Mouse (Mus musculus): Measurements from ENCODE around the gene Ano10. TPM values are rescaled to one million over a fixed set of nuclear protein-coding genes. Genes with fewer than 3 reads are reported as not detected.

Ano10 gene
- polyA plus RNA-seq, 1 experiment from 2014 or later, result 38.4 TPM

GRCm38 (mm10) chr9:122295396-122295795 is 1.2 kb upstream of the Ano10 start:
- Histone ChIP-seq H3K9me3 (ENCODE audit: low read depth, low read length) (no peaks in the 10 kb centered on the region), H3K9ac (no peak overlapping the region), H3K27ac (ENCODE audit: low read depth) (no peak overlapping the region), H3K4me2 (no peak overlapping the region), H3K4me3 (ENCODE audit: low read depth, low read length) (no peak overlapping the region), H3K4me1 (ENCODE audit: insufficient read depth) (0 out of 2 replicates have a peak, but pooled peaks cover 7% of the 10 kb centered on the region), H3K27me3 (ENCODE audit: insufficient read depth, low read length) (no peaks in the 10 kb centered on the region), H3K36me3 (ENCODE audit: insufficient read depth) (no peaks in the 10 kb centered on the region)
- DNase-seq, result no peak
- no peak for ATAC-seq (ENCODE audit: insufficient read depth)
- TF ChIP-seq CTCF (IDR thresholded peaks at IDR 0.05; ENCODE audit: low read depth), result no peak

GRCm38 (mm10) chr9:122293865-122294241 is 370 bp downstream of the Ano10 start:
- Histone ChIP-seq H3K9ac (peak overlapping the region; percentile 83), H3K27ac (ENCODE audit: low read depth) (peak overlapping the region; percentile 77; the same call in 1 of the 2 replicates), H3K36me3 (ENCODE audit: insufficient read depth) (no peaks in the 10 kb centered on the region), H3K4me2 (peak overlapping the region; percentile 78), H3K9me3 (ENCODE audit: low read depth, low read length) (no peaks in the 10 kb centered on the region), H3K4me1 (ENCODE audit: insufficient read depth) (0 out of 2 replicates have a peak, but pooled peaks cover 7% of the 10 kb centered on the region), H3K4me3 (ENCODE audit: low read depth, low read length) (peak overlapping the region; percentile 76), H3K27me3 (ENCODE audit: insufficient read depth, low read length) (no peaks in the 10 kb centered on the region)
- no peak for TF ChIP-seq CTCF (IDR thresholded peaks at IDR 0.05; ENCODE audit: low read depth)
- WGBS, result under 1% methylated on average over 23 of the region's 23 CpGs
- DNase-seq (peak; percentile 63), ATAC-seq (ENCODE audit: insufficient read depth) (peak; percentile 83)

GRCm38 (mm10) chr9:122290192-122290591 is 4.0 kb downstream of the Ano10 start:
- no peak for DNase-seq
- 79% methylated on average over 2 of the region's 2 CpGs for WGBS
- Histone ChIP-seq H3K4me2 (no peak overlapping the region), H3K9ac (no peak overlapping the region), H3K27ac (ENCODE audit: low read depth) (no peak overlapping the region), H3K27me3 (ENCODE audit: insufficient read depth, low read length) (no peaks in the 10 kb centered on the region), H3K36me3 (ENCODE audit: insufficient read depth) (no peaks in the 10 kb centered on the region), H3K9me3 (ENCODE audit: low read depth, low read length) (no peaks in the 10 kb centered on the region), H3K4me1 (ENCODE audit: insufficient read depth) (peaks cover 12% of the 10 kb centered on the region; the same call in 1 of the 2 replicates), H3K4me3 (ENCODE audit: low read depth, low read length) (no peak overlapping the region)
- ATAC-seq (ENCODE audit: insufficient read depth), result no peak
- TF ChIP-seq CTCF (IDR thresholded peaks at IDR 0.05; ENCODE audit: low read depth), result no peak

GRCm38 (mm10) chr9:122288416-122288815 is 5.8 kb downstream of the Ano10 start:
- WGBS, result 70% methylated on average over 3 of the region's 3 CpGs

GRCm38 (mm10) chr9:122287526-122287925 is 6.7 kb downstream of the Ano10 start:
- Histone ChIP-seq H3K27ac (ENCODE audit: low read depth) (no peak overlapping the region), H3K4me1 (ENCODE audit: insufficient read depth) (peaks cover 6% of the 10 kb centered on the region; the same call in 1 of the 2 replicates), H3K9ac (no peak overlapping the region), H3K27me3 (ENCODE audit: insufficient read depth, low read length) (no peaks in the 10 kb centered on the region), H3K9me3 (ENCODE audit: low read depth, low read length) (no peaks in the 10 kb centered on the region), H3K4me3 (ENCODE audit: low read depth, low read length) (no peak overlapping the region), H3K36me3 (ENCODE audit: insufficient read depth) (no peaks in the 10 kb centered on the region), H3K4me2 (no peak overlapping the region)
- TF ChIP-seq CTCF (IDR thresholded peaks at IDR 0.05; ENCODE audit: low read depth), result no peak
- ATAC-seq (ENCODE audit: insufficient read depth), result no peak
- WGBS, result 91% methylated on average over 3 of the region's 3 CpGs
- no peak for DNase-seq

More at GRCm38 (mm10) chr9:122288416-122288815, 5.8 kb downstream of the Ano10 start:
- ATAC-seq (ENCODE audit: insufficient read depth) (no peak), DNase-seq (no peak)
- Histone ChIP-seq H3K4me3 (ENCODE audit: low read depth, low read length) (no peak overlapping the region), H3K27ac (ENCODE audit: low read depth) (no peak overlapping the region), H3K27me3 (ENCODE audit: insufficient read depth, low read length) (no peaks in the 10 kb centered on the region), H3K4me1 (ENCODE audit: insufficient read depth) (peaks cover 10% of the 10 kb centered on the region; the same call in 1 of the 2 replicates), H3K36me3 (ENCODE audit: insufficient read depth) (no peaks in the 10 kb centered on the region), H3K9ac (no peak overlapping the region), H3K4me2 (no peak overlapping the region), H3K9me3 (ENCODE audit: low read depth, low read length) (no peaks in the 10 kb centered on the region)
- no peak for TF ChIP-seq CTCF (IDR thresholded peaks at IDR 0.05; ENCODE audit: low read depth)

- H3K4me1 ChIP-seq (ENCODE audit: insufficient read depth), result peaks cover 6% of the 10 kb centered on the region; the same call in 1 of the 2 replicates
- WGBS, result 21% methylated on average over 4 of the region's 4 CpGs
- no peaks in the 10 kb centered on the region for H3K9me3 ChIP-seq (ENCODE audit: low read depth, low read length)
- no peak overlapping the region for H3K4me3 ChIP-seq (ENCODE audit: low read depth, low read length)
- no peaks in the 10 kb centered on the region for H3K27me3 ChIP-seq (ENCODE audit: insufficient read depth, low read length)
- H3K36me3 ChIP-seq (ENCODE audit: insufficient read depth), result no peaks in the 10 kb centered on the region
- peak overlapping the region; percentile 39; the same call in 1 of the 2 replicates for H3K4me2 ChIP-seq
- H3K27ac ChIP-seq (ENCODE audit: low read depth), result peak overlapping the region; percentile 38; the same call in 1 of the 2 replicates
- no peak for TF ChIP-seq CTCF (IDR thresholded peaks at IDR 0.05; ENCODE audit: low read depth)
- H3K9ac ChIP-seq, result no peak overlapping the region; the same call in 1 of the 2 replicates
- ATAC-seq (ENCODE audit: insufficient read depth) (no peak), DNase-seq (no peak)
Observed at GRCm38 (mm10) chr9:122285833-122286310, 8.4 kb downstream of the Ano10 start.

- Histone ChIP-seq H3K9ac (no peak overlapping the region; the same call in 1 of the 2 replicates), H3K4me2 (peak overlapping the region; percentile 39; the same call in 1 of the 2 replicates), H3K4me1 (ENCODE audit: insufficient read depth) (peaks cover 6% of the 10 kb centered on the region; the same call in 1 of the 2 replicates), H3K27me3 (ENCODE audit: insufficient read depth, low read length) (no peaks in the 10 kb centered on the region), H3K4me3 (ENCODE audit: low read depth, low read length) (no peak overlapping the region), H3K9me3 (ENCODE audit: low read depth, low read length) (no peaks in the 10 kb centered on the region), H3K27ac (ENCODE audit: low read depth) (0 out of 2 replicates have a peak overlapping the region, but pooled peaks have one; percentile 38), H3K36me3 (ENCODE audit: insufficient read depth) (no peaks in the 10 kb centered on the region)
- peak; percentile 81 for DNase-seq
- ATAC-seq (ENCODE audit: insufficient read depth), result peak; percentile 90
- TF ChIP-seq CTCF (IDR thresholded peaks at IDR 0.05; ENCODE audit: low read depth), result peak; percentile 61
- WGBS, result 19% methylated on average over 4 of the region's 11 CpGs
Observed at GRCm38 (mm10) chr9:122285146-122285832, 8.9 kb downstream of the Ano10 start.

All from lung, embryonic 14.5 days (tissue).